Mouse (Mus musculus) thymus, postnatal 10 days (tissue): ENCODE data around the gene Fnbp1l.

Source experiments
- DNase-seq, 2 experiments: peaks; one replicate each; pipeline ENCODE4 v3.0.0; 2021; ENCODE audit warnings: low spot score in 2 of 2

Gene Fnbp1l

GRCm38 (mm10) chr3:122494764-122495163, 124.8 kb downstream of the Fnbp1l start:
- DNase-seq: no peak

GRCm38 (mm10) chr3:122492872-122493615, 126.5 kb downstream of the Fnbp1l start:
- no peak for DNase-seq

GRCm38 (mm10) chr3:122492006-122492405, 127.5 kb downstream of the Fnbp1l start:
- DNase-seq: no peak

- DNase-seq: no peak
Measured at GRCm38 (mm10) chr3:122490574-122490973, 128.9 kb downstream of the Fnbp1l start.
